Mouse (Mus musculus): ENCODE measurements around the gene Pde6d. TPM values are rescaled to one million over a fixed set of nuclear protein-coding genes. Genes with fewer than 3 reads are reported as not detected.

The Pde6d gene
- polyA plus RNA-seq, 1 experiment from 2014 or later: 58.5 TPM

GRCm38 (mm10) chr1:86618454-86619125 is 36.2 kb upstream of the Pde6d start:
- no peak overlapping the region for H3K4me3 ChIP-seq (ENCODE audit: low read depth, low read length)
- no peaks in the 10 kb centered on the region for H3K36me3 ChIP-seq (ENCODE audit: insufficient read depth)
- WGBS: 60% methylated on average over 10 of the region's 10 CpGs
- peak; percentile 92 for DNase-seq
- TF ChIP-seq CTCF (IDR thresholded peaks at IDR 0.05; ENCODE audit: low read depth): peak; percentile 84
- no peaks in the 10 kb centered on the region for H3K4me1 ChIP-seq (ENCODE audit: insufficient read depth)
- ATAC-seq (ENCODE audit: insufficient read depth): no peak
- no peak overlapping the region for H3K4me2 ChIP-seq
- H3K9ac ChIP-seq: no peak overlapping the region
- H3K27me3 ChIP-seq (ENCODE audit: insufficient read depth, low read length): no peaks in the 10 kb centered on the region
- H3K27ac ChIP-seq (ENCODE audit: low read depth): no peak overlapping the region
- no peaks in the 10 kb centered on the region for H3K9me3 ChIP-seq (ENCODE audit: low read depth, low read length)

- TF ChIP-seq CTCF (IDR thresholded peaks at IDR 0.05; ENCODE audit: low read depth): peak; percentile 52
- H3K9ac ChIP-seq: no peak overlapping the region
- ATAC-seq (ENCODE audit: insufficient read depth) (0 out of 2 replicates have a peak, but pooled peaks have one; percentile 28), DNase-seq (peak; percentile 82)
- H3K4me3 ChIP-seq (ENCODE audit: low read depth, low read length): no peak overlapping the region
- no peaks in the 10 kb centered on the region for H3K4me1 ChIP-seq (ENCODE audit: insufficient read depth)
- no peak overlapping the region for H3K27ac ChIP-seq (ENCODE audit: low read depth)
- H3K4me2 ChIP-seq: no peak overlapping the region
- H3K27me3 ChIP-seq (ENCODE audit: insufficient read depth, low read length): no peaks in the 10 kb centered on the region
- peaks cover 1% of the 10 kb centered on the region; the same call in 1 of the 2 replicates for H3K36me3 ChIP-seq (ENCODE audit: insufficient read depth)
- H3K9me3 ChIP-seq (ENCODE audit: low read depth, low read length): no peaks in the 10 kb centered on the region
Observed at GRCm38 (mm10) chr1:86614269-86614668, 31.8 kb upstream of the Pde6d start.

DNA sequence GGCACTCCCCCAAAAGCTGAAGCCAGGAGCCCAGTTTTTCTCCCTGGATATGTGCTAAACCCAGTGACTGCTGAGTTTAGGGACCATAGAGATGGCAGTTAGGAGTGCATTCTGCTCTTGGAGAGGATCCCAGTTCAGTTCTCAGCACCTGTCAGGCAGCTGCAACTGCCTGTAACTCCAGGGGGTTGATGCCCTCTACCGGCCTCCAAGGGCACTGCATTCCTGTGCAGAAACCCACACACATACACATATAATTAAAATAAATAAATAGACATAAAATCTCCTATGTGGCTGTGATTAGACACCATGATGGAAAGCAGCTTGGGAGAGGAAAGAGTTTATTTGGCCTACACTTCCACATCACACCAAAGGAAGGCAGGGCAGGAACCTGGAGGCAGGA is 29.7 kb upstream of the Pde6d start:
- no peak overlapping the region for H3K27ac ChIP-seq (ENCODE audit: low read depth)
- no peaks in the 10 kb centered on the region for H3K27me3 ChIP-seq (ENCODE audit: insufficient read depth, low read length)
- ATAC-seq (ENCODE audit: insufficient read depth) (no peak), DNase-seq (no peak)
- peaks cover 12% of the 10 kb centered on the region; the same call in 1 of the 2 replicates for H3K36me3 ChIP-seq (ENCODE audit: insufficient read depth)
- H3K4me3 ChIP-seq (ENCODE audit: low read depth, low read length): no peak overlapping the region
- no peak overlapping the region for H3K4me2 ChIP-seq
- WGBS: 57% methylated on average over 1 of the region's 1 CpGs
- H3K9me3 ChIP-seq (ENCODE audit: low read depth, low read length): no peaks in the 10 kb centered on the region
- H3K4me1 ChIP-seq (ENCODE audit: insufficient read depth): no peaks in the 10 kb centered on the region
- no peak for TF ChIP-seq CTCF (IDR thresholded peaks at IDR 0.05; ENCODE audit: low read depth)
- no peak overlapping the region for H3K9ac ChIP-seq

DNA sequence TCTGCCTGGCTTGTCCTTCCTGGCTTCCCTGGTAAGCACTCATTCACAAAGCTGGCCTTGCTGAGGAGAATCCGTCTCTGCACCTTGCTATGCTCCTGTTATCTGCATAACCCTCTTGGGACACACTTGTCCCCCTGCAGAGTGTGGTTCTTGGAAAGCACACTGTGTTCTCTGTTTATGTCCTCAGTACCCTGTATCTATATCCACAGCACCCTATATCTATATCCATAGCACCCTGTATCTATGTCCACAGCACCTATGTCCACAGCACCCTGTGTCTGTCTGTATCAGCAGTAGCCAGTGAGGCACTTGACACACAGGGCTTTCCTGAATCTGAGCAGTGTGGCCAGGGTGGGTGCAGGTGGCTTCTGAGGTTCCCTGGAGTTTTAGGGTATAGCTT is 28.5 kb upstream of the Pde6d start:
- WGBS: 80% methylated on average over 1 of the region's 1 CpGs

GRCm38 (mm10) chr1:86600117-86600516 is 17.7 kb upstream of the Pde6d start:
- H3K4me1 ChIP-seq (ENCODE audit: insufficient read depth): no peaks in the 10 kb centered on the region
- no peak overlapping the region for H3K27ac ChIP-seq (ENCODE audit: low read depth)
- H3K9me3 ChIP-seq (ENCODE audit: low read depth, low read length): no peaks in the 10 kb centered on the region
- H3K9ac ChIP-seq: no peak overlapping the region
- WGBS: 82% methylated on average over 2 of the region's 2 CpGs
- ATAC-seq (ENCODE audit: insufficient read depth): no peak
- no peaks in the 10 kb centered on the region for H3K27me3 ChIP-seq (ENCODE audit: insufficient read depth, low read length)
- H3K4me2 ChIP-seq: no peak overlapping the region
- no peak overlapping the region for H3K4me3 ChIP-seq (ENCODE audit: low read depth, low read length)
- no peak for DNase-seq
- peaks cover 79% of the 10 kb centered on the region for H3K36me3 ChIP-seq (ENCODE audit: insufficient read depth)
- no peak for TF ChIP-seq CTCF (IDR thresholded peaks at IDR 0.05; ENCODE audit: low read depth)

More for the DNA sequence above, 28.5 kb upstream of the Pde6d start:
- no peaks in the 10 kb centered on the region for H3K4me1 ChIP-seq (ENCODE audit: insufficient read depth)
- H3K9ac ChIP-seq: no peak overlapping the region
- peaks cover 22% of the 10 kb centered on the region for H3K36me3 ChIP-seq (ENCODE audit: insufficient read depth)
- H3K4me3 ChIP-seq (ENCODE audit: low read depth, low read length): no peak overlapping the region
- H3K27me3 ChIP-seq (ENCODE audit: insufficient read depth, low read length): no peaks in the 10 kb centered on the region
- ATAC-seq (ENCODE audit: insufficient read depth) (no peak), DNase-seq (no peak)
- H3K9me3 ChIP-seq (ENCODE audit: low read depth, low read length): no peaks in the 10 kb centered on the region
- H3K4me2 ChIP-seq: no peak overlapping the region
- TF ChIP-seq CTCF (IDR thresholded peaks at IDR 0.05; ENCODE audit: low read depth): no peak
- H3K27ac ChIP-seq (ENCODE audit: low read depth): no peak overlapping the region

GRCm38 (mm10) chr1:86598516-86598915 is 16.1 kb upstream of the Pde6d start:
- 76% methylated on average over 3 of the region's 3 CpGs for WGBS
- no peak overlapping the region for H3K4me2 ChIP-seq
- ATAC-seq (ENCODE audit: insufficient read depth): no peak; the same call in 1 of the 2 replicates
- H3K36me3 ChIP-seq (ENCODE audit: insufficient read depth): peaks cover 77% of the 10 kb centered on the region
- DNase-seq: peak; percentile 71
- no peaks in the 10 kb centered on the region for H3K9me3 ChIP-seq (ENCODE audit: low read depth, low read length)
- TF ChIP-seq CTCF (IDR thresholded peaks at IDR 0.05; ENCODE audit: low read depth): peak; percentile 66
- H3K27me3 ChIP-seq (ENCODE audit: insufficient read depth, low read length): no peaks in the 10 kb centered on the region
- H3K4me3 ChIP-seq (ENCODE audit: low read depth, low read length): no peak overlapping the region
- no peaks in the 10 kb centered on the region for H3K4me1 ChIP-seq (ENCODE audit: insufficient read depth)
- H3K27ac ChIP-seq (ENCODE audit: low read depth): no peak overlapping the region
- no peak overlapping the region for H3K9ac ChIP-seq

DNA sequence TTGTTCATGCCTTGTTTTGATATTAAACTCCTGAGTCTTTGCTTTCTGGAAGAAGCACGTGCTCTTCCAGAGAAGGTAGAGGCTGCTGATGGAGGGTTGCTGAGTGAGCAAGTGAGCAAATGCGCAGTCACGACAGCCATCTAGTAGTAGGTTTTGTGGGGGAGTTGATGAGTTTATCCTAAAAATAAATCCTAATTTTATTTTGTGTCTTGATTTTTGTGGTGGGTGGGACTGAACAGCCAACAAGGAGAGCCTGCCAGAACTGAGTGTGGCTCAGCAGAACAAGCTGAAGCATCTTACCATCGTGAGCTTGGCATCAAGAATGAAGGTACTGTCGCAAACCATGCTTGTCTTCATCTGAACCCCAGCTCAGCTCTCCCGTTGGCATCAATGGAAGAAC is 14.1 kb upstream of the Pde6d start:
- Histone ChIP-seq H3K27me3 (ENCODE audit: insufficient read depth, low read length) (no peaks in the 10 kb centered on the region), H3K4me2 (no peak overlapping the region), H3K4me3 (ENCODE audit: low read depth, low read length) (no peak overlapping the region), H3K4me1 (ENCODE audit: insufficient read depth) (no peaks in the 10 kb centered on the region), H3K27ac (ENCODE audit: low read depth) (no peak overlapping the region), H3K9ac (no peak overlapping the region), H3K9me3 (ENCODE audit: low read depth, low read length) (no peaks in the 10 kb centered on the region), H3K36me3 (ENCODE audit: insufficient read depth) (peaks cover 72% of the 10 kb centered on the region)
- TF ChIP-seq CTCF (IDR thresholded peaks at IDR 0.05; ENCODE audit: low read depth): no peak
- WGBS: 89% methylated on average over 6 of the region's 6 CpGs
- DNase-seq: no peak
- ATAC-seq (ENCODE audit: insufficient read depth): no peak
